Mouse (Mus musculus) kidney, adult 11 months (tissue): ENCODE results near the gene Gm17657.

ENCODE experiments used
- DNase-seq: peaks from one replicate; pipeline ENCODE4 v3.0.0; 2022

Gene Gm17657

DNA sequence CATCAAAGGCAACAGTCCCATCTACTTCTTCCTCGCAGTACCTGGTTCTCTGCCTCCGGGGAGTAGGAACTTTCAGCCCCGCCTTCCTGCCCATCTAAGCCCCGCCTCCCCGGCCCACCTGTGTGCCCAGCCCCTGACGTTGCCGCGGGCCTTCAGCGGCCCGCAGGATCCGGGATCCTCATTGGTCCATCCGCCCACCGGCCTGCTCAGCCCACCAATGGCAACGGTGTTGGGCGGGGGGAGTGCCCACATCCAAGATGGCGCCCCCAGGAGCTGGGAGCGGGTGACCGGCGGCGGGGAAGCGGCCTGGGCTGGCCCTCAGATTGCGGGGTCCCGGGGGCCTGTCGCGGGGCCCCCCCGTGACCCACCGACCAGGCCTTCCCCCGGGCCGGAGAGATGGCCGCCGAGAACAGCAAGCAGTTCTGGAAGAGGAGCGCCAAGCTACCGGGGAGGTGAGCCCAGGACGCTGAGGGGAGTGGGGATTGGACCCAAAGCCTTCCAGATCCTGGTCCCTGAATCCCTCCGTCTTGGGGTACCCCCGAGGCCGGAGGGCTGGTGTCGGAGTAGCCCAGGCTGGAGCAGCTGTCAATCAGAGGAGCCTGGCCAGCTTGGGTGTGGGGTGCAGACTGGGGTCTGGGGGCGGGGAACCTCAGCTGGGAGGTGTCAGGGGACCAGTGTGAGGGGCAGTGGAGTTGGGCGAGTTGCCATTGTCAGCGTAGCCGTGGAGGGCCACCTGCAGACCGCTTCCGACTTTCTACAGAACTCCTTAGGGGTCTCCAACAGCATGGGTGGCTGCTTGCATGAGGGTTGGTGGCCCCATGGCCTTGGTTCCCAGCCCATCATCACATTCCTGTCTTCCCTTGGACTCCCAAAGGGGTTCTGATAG is at the start of gene Gm17657, which contains the start of gene Tbc1d22b:
TSS of gene Gm17657 (minus strand) at position 96 of the 886 bp plus-strand sequence.
TSS of gene Tbc1d22b (plus strand) at position 243 of the 886 bp plus-strand sequence.
- peak; percentile 97 for DNase-seq

DNA sequence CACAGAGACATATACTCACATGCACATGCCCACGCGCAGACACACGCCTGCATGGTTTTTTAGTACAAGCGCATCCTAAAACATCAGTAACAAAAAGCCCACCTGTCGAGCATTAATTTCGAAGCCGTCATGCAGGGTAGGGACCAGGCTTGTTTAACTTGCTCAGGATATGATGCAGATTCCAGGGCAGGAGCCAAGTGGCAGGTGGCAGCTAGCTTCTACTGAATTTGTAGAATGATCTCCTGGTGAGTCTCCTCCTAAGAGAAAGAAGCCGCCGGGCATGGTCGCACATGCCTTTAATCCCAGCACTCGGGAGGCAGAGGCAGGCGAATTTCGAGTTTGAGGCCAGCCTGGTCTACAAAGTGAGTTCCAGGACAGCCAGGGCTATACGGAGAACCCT is 49.6 kb upstream of the Gm17657 start:
- no peak for DNase-seq

GRCm38 (mm10) chr17:29596771-29597132 is 47.3 kb upstream of the Gm17657 start:
- no peak for DNase-seq

- DNase-seq = peak; percentile 59
Observed at GRCm38 (mm10) chr17:29595891-29596770, 46.7 kb upstream of the Gm17657 start.

GRCm38 (mm10) chr17:29589221-29589898 is 39.9 kb upstream of the Gm17657 start:
- no peak for DNase-seq

- no peak for DNase-seq
Observed at GRCm38 (mm10) chr17:29586921-29587320, 37.5 kb upstream of the Gm17657 start.

- DNase-seq = no peak
Observed at GRCm38 (mm10) chr17:29585446-29585845, 36.0 kb upstream of the Gm17657 start.

DNA sequence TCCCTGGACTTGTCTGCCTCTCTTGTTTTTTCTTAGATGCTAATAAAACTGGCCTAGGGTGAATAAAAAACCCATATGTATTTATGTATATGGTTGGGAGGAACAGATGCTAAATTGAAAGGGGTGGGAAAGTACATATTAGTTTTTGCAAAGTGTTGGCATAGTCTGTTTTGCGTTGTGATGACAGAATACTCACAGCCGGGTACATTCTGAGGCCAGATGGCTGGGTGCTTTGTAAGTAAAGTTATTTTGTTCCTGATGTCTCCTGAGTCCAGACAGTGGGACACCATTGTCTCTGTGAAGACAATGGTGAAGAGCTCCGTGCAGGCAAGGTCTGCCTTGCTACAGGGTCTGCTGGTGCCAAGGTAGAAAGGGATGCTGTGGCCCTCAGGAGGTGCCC is 35.3 kb upstream of the Gm17657 start:
- DNase-seq = no peak

GRCm38 (mm10) chr17:29584306-29584705 is 34.9 kb upstream of the Gm17657 start:
- DNase-seq = no peak

DNA sequence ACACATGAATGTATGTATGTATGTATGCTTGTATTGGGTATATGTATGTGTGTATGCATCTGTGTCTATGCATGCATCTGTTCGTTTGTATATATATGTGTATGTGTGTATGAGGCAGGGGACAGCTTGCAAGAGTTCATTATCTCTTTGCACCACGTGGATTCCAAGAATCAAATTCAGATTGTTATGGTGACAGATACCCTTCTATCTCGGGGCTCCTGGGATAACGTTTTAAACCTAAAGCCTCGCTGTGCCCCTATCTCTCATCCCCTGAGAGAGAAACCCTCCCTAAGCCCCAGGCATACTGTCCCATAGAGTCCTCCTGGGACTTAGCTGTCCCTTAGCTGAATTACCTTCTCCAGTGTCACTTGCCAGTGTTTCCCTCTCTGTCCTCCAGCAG is 34.1 kb upstream of the Gm17657 start:
- no peak for DNase-seq

GRCm38 (mm10) chr17:29579579-29580126 is 30.2 kb upstream of the Gm17657 start:
- DNase-seq = peak; percentile 61

- DNase-seq = no peak
Observed at GRCm38 (mm10) chr17:29569831-29570230, 20.4 kb upstream of the Gm17657 start.

DNA sequence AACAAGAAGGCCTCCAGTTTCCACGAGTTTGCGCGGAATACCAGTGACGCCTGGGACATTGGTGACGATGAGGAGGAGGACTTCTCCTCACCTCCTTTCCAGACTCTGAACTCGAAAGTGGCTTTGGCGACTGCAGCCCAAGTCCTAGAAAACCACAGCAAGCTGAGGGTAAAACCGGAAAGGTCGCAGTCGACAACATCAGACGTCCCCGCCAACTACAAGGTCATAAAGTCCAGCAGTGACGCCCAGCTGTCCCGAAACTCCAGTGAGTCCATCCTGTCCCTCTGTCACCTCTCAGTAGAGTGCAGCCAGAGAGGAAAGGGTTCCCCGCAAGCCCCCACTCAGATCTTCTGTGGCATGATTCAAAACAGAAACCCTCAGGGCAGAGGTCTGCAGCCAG is 19.0 kb upstream of the Gm17657 start:
- DNase-seq = peak; percentile 35

DNA sequence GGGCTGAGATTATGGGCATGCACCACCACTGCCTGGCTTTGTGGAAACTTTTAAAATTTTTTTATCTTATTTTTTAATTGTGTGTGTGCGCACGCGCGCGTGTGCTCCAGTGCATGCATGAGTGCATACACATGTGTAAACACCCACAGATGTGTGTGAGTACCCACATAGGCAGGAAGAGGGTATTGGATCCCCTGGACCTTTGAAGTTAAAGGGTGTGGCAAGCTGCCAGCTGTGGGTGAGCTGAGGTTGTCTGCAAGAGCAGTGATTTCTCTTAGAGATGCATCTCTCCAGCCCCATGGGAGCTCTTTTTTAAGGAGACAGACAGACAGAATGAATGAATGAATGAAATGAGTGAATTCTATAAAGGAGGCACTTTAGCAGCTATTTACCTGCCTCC is 16.1 kb upstream of the Gm17657 start:
- no peak for DNase-seq

GRCm38 (mm10) chr17:29558476-29558875 is 9.0 kb upstream of the Gm17657 start:
- DNase-seq = no peak

GRCm38 (mm10) chr17:29556893-29557292 is 7.5 kb upstream of the Gm17657 start:
- DNase-seq = no peak

DNA sequence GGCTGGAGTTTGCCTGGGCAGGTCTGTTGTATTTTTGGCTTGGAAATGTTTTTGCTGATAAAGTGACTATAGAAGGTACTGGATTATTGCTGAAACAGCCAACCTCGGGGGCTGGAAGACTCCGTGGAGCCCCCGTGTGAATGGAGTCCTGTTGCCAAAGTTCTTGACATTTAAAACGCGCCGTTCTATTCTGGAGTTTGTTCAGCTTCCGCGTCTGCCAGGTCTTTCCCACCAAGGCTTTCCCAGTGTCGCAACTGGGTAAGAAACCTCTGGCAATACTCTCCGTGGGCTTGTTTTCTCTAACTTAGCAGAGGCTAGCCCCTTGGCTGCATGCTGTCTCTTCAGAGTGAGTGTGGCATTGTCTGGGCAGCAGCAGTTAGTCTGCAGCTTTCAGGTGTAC is 7.0 kb upstream of the Gm17657 start:
- DNase-seq = no peak

DNA sequence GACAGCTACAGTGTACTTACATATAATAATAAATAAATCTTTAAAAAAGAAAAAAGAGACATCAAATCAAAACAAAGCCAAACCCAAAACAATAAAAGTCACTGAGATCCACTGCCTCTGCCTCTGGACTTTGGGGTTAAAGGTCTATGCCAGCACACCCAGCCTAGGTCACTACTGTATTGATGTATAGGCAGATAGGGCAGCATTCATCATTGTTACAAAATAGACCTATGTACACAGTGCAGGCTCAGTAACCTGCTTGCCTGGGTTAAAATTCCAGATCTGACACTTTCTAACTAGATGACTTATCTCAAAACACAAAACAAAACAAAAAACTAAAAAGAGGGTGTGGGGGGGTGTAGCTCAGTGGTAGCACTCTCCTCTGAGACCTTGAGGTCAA is 4.7 kb upstream of the Gm17657 start:
- DNase-seq = no peak

DNA sequence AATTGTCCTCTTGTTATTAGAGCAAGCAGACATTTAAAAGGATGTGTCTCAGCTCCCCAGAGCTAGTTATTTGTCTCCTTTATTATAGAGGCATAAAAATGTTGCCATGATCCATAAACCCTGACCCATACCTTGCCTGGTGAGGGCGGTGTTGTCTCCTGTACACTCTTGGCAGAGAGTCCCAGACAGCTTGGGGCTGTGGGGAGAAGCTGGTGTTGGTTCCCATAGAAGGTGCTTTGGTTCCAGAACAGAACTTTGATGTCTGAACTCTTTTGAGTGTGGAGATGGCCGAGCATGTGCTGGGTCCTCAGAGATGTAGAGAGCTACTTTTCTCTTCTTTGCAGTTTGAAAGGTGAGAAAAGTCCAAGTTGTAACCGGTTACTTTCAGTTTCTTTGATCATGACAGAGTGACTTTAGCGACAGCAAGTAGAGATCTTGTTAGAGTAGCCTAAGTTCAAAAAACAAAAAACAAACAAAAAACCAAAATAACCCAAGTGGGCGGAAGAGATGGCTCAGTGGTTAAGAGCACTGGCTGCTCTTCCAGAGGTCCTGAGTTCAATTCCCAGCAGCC is 2.8 kb upstream of the Gm17657 start, which contains the start of gene Tmem217:
TSS of gene Tmem217 (minus strand) at position 224 of the 571 bp plus-strand sequence.
- DNase-seq = no peak

DNA sequence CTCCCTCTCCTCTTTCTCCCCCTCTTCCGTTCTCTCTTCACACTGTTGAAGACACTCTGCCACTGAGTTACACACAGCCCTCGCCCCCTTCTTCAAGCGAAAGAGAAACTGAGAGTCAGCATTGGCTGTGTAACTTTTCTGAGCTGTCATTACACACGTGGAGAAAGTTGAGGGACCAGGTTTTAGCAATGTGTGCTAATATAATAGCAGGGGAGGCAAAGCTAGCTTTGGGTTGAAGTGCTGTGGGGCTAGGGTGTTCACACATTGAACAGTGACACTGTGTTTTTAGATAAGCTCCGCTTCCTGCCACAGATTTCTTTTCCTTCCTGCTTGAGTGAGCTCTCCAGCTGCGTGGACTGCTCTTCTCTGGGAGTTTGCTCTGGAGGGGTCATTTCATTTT is 1.6 kb upstream of the Gm17657 start:
- DNase-seq = no peak

DNA sequence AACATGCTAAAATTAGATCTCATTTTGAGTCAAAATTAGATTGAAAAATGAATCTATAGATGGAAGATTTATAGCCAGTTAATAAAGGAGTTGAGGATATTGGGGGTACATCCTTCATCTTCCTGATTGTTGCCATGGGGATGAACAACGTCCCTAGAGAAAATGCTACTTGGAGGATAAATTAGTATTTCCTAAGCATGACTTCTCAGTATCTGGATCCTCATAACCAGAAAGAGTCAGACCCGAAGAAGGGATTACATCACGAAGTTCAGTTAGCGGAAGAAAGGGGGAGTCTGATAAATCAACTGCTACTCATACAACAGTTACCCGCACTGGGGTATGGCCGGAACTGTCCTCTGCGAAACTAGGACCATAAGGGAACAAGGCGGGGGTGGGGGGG is 444 bp downstream of the Gm17657 start:
- no peak for DNase-seq

GRCm38 (mm10) chr17:29548494-29548893 is 944 bp downstream of the Gm17657 start:
- DNase-seq = no peak
